Mouse (Mus musculus): Measurements from ENCODE around the gene Clpx. TPM values are rescaled to one million over a fixed set of nuclear protein-coding genes. Genes with fewer than 3 reads are reported as not detected.
"Not testable (repeated sequence)": the region's sequence is repeated elsewhere in the genome, so short reads cannot be mapped to it uniquely, and the experiment has no call there.

Clpx gene
- 10 to 100 TPM; 55.4 to 65.0 (median 56.9) TPM for total RNA-seq (2022)

- peak; percentile 94 to 97 for DNase-seq (ENCODE audit: low spot score in 2 of 2)
Measured at GRCm38 (mm10) chr9:65293973-65294715, at the start of gene Clpx. Gene Clpx (plus strand): TSS chr9:65294260.

- no peak for DNase-seq (ENCODE audit: low spot score in 2 of 2)
Measured at GRCm38 (mm10) chr9:65247502-65248376, 46.3 kb upstream of the Clpx start.

- DNase-seq (ENCODE audit: low spot score in 2 of 2): no peak
Measured at GRCm38 (mm10) chr9:65248377-65248690, 45.7 kb upstream of the Clpx start.

GRCm38 (mm10) chr9:65252026-65252425 is 42.0 kb upstream of the Clpx start:
- no peak for DNase-seq (ENCODE audit: low spot score in 2 of 2)

- no peak for DNase-seq (ENCODE audit: low spot score in 2 of 2)
Measured at GRCm38 (mm10) chr9:65255906-65256600, 38.0 kb upstream of the Clpx start.

GRCm38 (mm10) chr9:65257218-65257910 is 36.7 kb upstream of the Clpx start:
- DNase-seq (ENCODE audit: low spot score in 2 of 2): no peak

- no peak for DNase-seq (ENCODE audit: low spot score in 2 of 2)
Measured at GRCm38 (mm10) chr9:65259366-65259765, 34.7 kb upstream of the Clpx start.

GRCm38 (mm10) chr9:65261591-65262230 is 32.3 kb upstream of the Clpx start:
- peak; percentile 33 to 57 for DNase-seq (ENCODE audit: low spot score in 2 of 2)

GRCm38 (mm10) chr9:65262641-65263120 is 31.4 kb upstream of the Clpx start:
- DNase-seq (ENCODE audit: low spot score in 2 of 2): no peak

GRCm38 (mm10) chr9:65264959-65265358 is 29.1 kb upstream of the Clpx start, which contains the start of gene Cilp:
Gene Cilp (plus strand): TSS chr9:65265180.
- DNase-seq (ENCODE audit: low spot score in 2 of 2): peak in 1 of 2 experiments; percentile 32

GRCm38 (mm10) chr9:65267742-65268515 is 26.1 kb upstream of the Clpx start:
- no peak for DNase-seq (ENCODE audit: low spot score in 2 of 2)

GRCm38 (mm10) chr9:65273048-65273809 is 20.8 kb upstream of the Clpx start:
- DNase-seq (ENCODE audit: low spot score in 2 of 2): no peak

- no peak for DNase-seq (ENCODE audit: low spot score in 2 of 2)
Measured at GRCm38 (mm10) chr9:65273873-65274272, 20.2 kb upstream of the Clpx start.

GRCm38 (mm10) chr9:65274851-65275250 is 19.2 kb upstream of the Clpx start:
- not testable (repeated sequence) for DNase-seq (ENCODE audit: low spot score in 2 of 2)

- DNase-seq (ENCODE audit: low spot score in 2 of 2): no peak
Measured at GRCm38 (mm10) chr9:65275810-65276530, 18.1 kb upstream of the Clpx start.

- DNase-seq (ENCODE audit: low spot score in 2 of 2): no peak
Measured at GRCm38 (mm10) chr9:65281536-65282151, 12.4 kb upstream of the Clpx start.

- no peak for DNase-seq (ENCODE audit: low spot score in 2 of 2)
Measured at GRCm38 (mm10) chr9:65283301-65283700, 10.8 kb upstream of the Clpx start.

GRCm38 (mm10) chr9:65288252-65288651 is 5.8 kb upstream of the Clpx start:
- not testable (repeated sequence) for DNase-seq (ENCODE audit: low spot score in 2 of 2)

Measured in gastrocnemius, adult 8-10 months (tissue).